Mouse (Mus musculus): Measurements from ENCODE around the gene Rpn2.
A peak's percentile ranks its signal among the peaks of the same experiment; 100 is the strongest.

The Rpn2 gene

DNA sequence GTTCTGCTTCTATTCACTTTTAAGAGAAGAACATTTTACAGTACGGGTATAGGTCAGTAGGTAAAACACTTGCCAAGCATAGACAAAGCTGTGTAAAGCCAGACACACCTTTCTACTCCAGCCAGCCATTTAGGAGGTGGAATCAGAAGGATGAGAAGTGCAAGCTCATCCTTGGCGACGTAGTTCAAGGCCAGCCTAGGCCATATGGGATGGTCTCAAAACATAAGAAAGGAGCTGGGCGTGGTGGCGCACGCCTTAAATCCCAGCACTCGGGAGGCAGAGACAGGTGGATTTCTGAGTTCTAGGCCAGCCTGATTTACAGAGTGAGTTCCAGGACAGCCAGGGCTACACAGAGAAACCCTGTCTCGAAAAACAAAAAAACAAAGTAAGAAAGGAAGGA lies 30.8 kb downstream of the Rpn2 start:
- DNase-seq (ENCODE audit: inconsistent age in 2 of 2, low spot score in 1 of 2), result no peak

DNA sequence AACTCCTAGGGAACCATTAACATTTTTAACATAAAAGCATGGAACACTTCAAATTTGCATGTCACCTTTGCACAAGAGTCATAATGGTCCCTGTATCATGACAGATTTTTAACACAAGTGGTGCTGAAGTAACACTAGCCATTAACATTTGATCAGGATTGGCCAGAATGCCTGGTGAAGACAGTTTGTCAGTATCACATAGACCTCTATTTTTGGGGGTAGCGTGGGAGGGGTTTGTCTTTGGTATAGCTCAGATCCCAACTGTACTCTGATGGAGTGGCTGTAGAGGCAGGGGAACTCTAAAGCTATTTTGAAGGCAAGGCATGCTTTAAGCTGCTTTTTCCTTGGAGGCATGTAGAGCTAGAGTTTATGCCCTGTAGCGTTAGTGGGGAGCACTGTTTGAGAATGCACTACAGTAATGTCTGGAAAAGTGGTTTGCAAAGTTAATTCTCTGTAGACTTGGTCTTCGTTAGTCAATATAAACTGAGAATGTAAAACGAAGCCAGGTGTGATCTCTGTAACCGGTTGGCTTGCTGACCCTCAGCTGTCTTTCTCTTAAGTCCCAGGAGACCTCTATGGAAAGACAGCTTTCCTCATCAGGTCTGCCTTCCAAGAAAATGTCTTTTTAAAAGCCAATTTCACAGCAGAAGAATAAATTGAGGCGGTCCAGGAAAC lies 32.3 kb downstream of the Rpn2 start:
- no peak for DNase-seq (ENCODE audit: inconsistent age in 2 of 2, low spot score in 1 of 2)

DNA sequence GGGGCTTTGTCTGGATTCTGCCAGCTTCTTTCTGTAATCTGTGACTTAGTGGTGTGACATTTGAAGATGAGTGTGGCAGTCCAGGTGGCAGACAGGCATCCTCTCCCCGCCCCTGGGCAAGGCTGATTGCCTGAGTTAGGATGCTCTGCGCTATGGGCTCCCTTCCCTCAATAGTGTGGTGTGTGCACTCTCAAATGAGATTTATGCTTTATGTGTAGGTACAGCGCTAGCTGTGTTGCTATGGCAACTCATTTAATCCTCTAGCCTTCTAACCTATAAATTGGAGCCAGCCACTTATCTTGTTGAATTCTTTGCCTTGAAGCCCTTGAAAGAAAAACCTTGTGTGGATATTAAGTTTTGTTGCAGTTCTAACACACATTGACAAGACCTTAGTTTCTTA lies 34.9 kb downstream of the Rpn2 start:
- no peak for DNase-seq (ENCODE audit: inconsistent age in 2 of 2, low spot score in 1 of 2)

DNA sequence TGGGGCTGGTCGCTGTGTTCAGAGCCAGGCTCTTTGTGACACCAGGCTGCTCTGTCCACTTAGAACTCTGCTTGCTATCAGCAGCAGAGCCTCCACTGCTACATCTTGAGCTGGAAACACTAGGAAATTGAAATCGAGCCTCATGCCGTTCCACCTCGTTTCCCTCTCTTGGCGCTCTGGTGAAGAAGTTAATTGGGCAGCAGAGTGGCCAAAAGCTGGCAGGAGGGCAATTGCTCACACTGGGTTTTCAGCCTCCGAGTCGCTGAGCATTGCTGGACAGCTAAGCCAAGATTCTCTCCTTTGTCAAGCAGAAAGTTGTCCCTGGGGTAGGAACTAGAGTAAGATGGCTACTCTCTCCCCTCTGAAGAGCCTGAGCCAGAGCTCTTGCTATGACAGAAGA lies 35.5 kb downstream of the Rpn2 start:
- no peak for DNase-seq (ENCODE audit: inconsistent age in 2 of 2, low spot score in 1 of 2)

DNA sequence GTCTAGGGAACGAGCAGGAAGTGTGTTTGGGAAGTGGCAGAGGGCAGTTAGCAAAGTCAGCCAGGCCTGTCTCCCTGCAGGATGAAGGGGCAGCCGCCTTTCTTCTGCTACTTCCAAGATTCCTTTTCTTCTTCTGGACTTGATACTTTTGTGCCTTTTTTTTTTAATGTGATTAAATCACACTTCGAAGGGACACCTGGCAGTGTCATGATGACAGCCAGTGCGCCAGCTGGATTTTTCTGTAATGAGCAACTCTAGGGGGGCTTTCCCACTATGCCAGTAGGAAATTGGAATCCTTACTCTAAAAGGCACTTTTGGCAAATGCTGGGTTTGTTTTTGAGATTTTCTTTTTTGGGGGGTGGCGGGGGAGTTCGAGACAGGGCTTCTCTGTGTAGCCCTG lies 36.7 kb downstream of the Rpn2 start:
- DNase-seq (ENCODE audit: inconsistent age in 2 of 2, low spot score in 1 of 2), result no peak

DNA sequence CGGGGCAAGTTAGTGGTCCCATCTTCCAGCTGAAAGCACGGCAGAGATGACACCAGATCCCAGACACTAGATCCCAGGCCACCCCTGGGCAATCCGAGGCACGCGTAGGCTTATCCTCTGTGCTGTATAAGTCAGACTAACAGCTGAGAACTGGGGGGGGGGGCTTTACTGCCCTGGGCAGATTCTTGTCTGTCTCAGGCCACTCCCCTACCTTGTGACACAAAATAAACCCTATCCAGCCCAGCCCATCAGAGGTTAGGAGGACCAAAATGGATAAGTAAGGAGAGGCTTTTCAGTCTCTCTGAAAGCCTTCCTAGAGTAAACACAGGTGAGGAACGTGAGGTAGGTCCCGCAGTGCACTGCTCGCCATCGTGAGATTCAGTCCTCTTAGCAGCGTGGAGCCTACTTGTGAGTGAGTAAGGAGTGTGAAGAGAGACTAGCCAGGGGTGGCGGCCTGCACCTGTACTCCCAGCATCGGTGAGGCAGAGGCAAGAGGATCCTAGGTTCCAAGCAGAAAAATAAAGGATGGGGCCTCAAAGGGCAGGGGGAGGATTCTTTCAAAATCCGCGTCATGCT lies 37.6 kb downstream of the Rpn2 start:
- no peak for DNase-seq (ENCODE audit: inconsistent age in 2 of 2, low spot score in 1 of 2)

DNA sequence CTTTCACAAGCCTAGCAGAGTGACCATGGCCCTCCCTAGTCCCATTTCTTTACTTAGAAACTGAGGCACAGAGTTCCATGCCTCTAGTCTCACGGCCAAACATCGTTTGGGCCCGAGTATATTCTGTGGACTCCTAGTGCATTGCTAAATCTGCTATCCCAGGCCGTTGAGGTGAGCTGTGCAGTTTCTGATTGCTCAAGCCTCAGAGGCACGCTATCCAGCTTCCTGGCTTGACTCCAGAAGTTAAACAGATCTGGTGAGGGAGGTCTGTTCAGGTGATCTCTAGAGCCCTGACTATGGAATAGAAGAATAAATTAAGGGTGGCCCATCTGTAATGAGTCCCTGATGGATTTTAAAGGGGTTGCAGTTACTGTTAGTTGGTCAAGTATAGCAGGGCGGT lies 38.4 kb downstream of the Rpn2 start:
- DNase-seq (ENCODE audit: inconsistent age in 2 of 2, low spot score in 1 of 2), result no peak

DNA sequence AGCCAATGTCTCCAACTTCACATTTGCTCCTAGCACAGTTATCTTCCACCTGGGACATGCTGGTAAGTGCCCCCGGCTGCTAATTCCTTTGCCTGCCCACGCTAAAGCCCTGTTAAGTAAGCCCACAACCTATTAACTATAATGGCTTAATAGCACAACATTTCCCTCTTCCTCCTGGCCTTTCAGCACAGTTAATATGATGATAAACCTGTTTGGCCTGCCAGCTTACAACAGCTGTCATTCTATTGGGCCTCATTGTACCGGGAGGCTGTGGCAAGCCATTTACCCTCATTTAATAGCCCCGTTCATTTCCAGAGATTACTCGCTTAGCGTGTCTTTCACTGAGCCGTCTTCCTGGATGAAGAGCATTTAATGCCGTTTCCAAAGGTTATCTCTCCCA lies 41.3 kb downstream of the Rpn2 start:
- peak in 1 of 2 experiments; percentile 34 for DNase-seq (ENCODE audit: inconsistent age in 2 of 2, low spot score in 1 of 2)

DNA sequence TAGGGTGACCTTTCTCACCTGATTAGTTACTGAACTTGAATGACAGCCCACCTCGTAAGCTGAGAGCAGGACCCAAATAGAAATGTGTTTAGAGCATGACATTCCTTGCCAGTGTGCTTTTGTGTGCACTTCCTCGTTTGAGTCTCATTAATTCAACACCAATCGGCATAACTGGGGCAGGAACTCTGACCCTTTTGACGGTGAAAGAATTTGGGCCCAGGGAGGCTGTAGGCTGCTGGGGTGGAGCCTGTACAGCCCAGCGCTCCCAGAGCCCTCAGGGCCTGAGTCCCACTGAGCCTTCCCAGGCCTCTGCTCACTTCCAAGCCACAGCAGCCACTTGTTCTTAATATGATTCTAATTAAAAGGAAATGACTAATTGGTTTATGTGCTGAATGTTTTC lies 42.1 kb downstream of the Rpn2 start:
- no peak for DNase-seq (ENCODE audit: inconsistent age in 2 of 2, low spot score in 1 of 2)

DNA sequence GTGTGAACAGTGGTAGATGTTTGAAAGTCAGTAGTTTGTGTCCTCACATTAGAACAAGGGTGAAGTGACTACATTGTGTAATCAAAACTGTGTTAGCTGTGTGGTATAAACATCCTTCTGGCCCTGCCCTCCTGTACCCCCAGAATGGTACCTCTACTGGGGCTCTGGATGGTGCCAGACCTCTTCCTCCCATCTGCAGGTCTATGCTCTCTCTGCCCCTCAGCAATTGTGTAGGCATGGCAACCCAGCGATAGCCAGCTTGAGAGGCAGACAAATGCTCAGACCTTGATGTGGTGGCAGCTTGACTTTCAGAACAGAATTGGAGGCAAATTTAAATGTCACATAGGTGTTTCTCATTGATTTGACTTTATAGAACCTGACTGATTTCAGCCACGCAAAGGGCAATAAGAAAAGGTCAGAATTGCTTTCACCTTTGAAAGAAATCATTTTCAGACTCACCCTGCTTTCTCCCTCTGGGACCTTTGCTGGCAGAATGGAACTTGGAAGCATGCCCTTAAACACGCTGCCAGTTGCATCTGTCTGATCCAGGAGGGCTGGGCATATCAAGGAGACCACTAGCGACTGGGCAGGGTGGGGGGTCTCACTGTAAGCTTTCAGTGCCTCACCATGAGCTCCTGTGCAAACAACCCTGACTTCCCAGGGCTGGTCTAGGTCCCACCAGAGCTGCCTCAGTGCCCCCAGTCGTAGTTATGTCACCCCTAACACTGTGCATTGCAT lies 43.4 kb downstream of the Rpn2 start:
- DNase-seq (ENCODE audit: inconsistent age in 2 of 2, low spot score in 1 of 2), result peak in 1 of 2 experiments; percentile 46

DNA sequence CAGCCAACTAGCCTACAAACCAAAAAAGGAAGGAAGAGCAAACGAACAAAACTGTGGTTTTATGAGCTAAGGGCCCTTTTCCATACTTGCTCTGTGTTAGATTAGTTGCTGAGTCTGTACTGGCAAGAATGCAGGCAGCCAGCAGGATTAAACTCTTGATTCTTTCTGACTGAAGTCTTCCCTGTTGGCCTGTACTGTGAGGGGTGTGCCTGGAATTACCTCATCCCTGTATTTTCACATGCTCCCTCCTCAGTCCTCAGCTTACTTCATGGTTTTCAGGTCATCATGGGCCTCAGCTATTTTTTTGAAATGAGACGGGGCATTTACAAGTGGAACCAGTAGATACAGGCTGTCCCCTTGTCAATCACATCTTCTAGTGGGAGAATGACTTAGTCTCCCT lies 46.4 kb downstream of the Rpn2 start:
- no peak for DNase-seq (ENCODE audit: inconsistent age in 2 of 2, low spot score in 1 of 2)

DNA sequence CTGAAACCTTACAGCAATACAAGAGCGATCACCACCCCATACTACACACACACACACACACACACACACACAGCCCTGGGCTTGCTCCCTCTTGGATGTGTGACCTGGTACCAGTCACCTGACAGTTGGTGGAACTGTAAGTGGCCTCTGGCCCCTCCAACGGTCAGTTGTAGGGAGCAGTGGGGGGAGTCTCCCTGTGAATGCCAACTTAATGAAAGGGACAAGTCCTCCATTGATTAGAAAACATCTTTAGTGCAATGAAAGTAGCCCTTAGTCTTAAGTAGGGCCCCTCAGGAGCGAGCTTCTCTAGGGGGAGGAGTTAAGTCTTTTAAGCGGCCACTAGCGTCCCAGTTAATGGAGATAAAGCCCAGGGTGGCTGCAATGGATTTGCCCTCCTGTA lies 49.3 kb downstream of the Rpn2 start:
- DNase-seq (ENCODE audit: inconsistent age in 2 of 2, low spot score in 1 of 2), result no peak

DNA sequence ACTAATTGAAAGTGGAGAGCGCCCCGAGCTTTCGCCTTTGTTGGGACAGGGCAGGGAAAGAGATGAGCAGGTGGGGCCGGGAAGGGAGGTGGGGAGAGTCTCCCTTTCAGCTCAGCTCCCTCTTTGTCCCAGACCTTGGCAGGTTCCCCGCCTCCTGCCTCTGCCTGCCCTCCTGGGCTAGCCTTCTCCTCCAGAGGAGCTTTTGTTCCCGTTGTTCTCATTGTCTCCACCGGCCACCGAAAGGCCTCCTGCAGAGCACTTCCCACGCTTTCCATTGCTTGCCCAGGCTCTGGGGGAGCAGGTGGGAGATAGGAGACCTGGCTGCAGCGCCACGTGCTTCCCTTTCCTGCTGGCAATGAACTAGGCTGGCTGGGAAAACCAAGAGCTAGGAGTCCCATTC lies 49.8 kb downstream of the Rpn2 start:
- DNase-seq (ENCODE audit: inconsistent age in 2 of 2, low spot score in 1 of 2), result no peak

DNA sequence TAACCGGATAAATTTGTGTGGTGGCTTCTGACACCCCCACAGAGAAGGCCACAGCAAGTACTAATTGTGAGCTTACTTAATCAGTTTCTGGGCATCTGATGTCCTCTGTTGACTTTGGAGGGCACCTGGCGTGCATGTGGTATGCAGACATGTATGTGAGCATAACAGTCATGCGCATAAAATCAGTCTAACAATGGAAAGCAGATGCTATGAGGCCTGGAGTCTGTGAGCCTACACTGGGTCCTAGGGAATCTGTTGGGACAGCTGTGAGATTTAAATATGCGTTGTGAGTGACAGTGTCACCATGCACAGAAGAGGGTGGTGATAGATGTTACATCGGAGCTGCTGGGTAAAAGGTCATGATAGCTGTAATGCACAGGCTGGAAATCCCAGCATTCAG lies 53.2 kb downstream of the Rpn2 start:
- DNase-seq (ENCODE audit: inconsistent age in 2 of 2, low spot score in 1 of 2), result no peak

DNA sequence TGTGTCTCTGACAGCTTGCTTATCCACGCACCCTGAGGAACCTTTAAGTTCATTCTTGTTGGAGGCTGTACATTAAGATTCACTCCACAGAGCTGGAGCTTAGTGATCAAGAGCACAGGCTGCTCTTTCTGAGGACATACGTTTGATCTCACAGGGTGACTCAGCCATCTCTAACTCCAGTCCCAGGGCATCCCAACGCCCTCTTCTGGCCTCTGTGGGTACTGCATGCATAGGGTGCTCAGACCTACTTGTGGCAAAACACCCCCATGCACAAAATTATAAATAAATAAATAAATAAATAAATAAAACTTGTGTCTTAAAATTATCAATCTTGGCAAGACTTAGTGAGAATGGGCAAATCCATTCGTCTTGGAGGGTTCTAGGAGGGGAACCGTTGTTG lies 59.8 kb downstream of the Rpn2 start:
- peak; percentile 73 to 88 for DNase-seq (ENCODE audit: inconsistent age in 2 of 2, low spot score in 1 of 2)

DNA sequence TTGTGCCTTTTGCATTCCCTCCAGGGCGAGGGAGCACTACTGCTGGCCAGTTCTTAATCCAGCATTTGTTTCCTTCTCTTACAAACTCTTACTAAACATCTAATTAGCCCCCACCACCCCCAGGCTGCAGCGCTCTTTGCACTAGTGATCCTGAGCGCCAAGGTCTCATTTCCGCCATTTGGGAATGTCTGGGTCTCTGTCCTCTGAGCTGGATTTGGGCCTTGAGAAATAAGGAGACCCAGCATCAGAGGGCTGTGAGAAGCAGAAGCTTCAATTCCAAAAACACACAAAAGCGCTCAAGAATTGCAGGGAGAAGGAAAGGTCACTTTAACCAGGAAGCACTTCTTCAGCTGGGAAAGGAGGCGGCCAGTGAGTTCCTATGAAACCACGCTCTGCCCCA lies 60.7 kb downstream of the Rpn2 start:
- no peak for DNase-seq (ENCODE audit: inconsistent age in 2 of 2, low spot score in 1 of 2)

DNA sequence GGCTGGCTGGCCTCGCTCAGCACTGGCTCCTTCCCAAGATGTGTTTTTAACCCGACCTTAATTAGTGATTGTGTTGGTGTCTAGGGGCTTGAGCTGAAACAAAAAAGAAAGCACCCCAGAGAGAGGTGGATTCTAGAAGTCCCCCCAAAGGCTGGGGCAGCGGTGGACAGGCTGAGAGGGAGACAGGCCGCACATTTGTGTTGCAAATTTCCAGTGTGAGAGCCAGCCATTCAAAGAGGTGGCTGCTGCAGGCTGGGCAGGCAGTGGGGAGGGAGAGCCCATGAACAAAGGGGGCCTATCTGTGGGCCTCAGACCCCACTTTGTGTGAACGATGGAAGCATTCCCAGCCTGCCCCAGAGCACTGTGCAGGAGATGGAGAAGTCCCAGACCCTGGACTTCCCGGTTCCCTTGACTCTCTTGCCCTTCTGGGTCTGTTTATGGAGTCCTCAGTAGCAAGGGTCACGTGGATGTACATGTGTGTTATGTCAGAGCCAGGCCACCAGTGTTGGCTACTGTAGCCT lies 61.5 kb downstream of the Rpn2 start:
- peak; percentile 14 to 33 for DNase-seq (ENCODE audit: inconsistent age in 2 of 2, low spot score in 1 of 2)

DNA sequence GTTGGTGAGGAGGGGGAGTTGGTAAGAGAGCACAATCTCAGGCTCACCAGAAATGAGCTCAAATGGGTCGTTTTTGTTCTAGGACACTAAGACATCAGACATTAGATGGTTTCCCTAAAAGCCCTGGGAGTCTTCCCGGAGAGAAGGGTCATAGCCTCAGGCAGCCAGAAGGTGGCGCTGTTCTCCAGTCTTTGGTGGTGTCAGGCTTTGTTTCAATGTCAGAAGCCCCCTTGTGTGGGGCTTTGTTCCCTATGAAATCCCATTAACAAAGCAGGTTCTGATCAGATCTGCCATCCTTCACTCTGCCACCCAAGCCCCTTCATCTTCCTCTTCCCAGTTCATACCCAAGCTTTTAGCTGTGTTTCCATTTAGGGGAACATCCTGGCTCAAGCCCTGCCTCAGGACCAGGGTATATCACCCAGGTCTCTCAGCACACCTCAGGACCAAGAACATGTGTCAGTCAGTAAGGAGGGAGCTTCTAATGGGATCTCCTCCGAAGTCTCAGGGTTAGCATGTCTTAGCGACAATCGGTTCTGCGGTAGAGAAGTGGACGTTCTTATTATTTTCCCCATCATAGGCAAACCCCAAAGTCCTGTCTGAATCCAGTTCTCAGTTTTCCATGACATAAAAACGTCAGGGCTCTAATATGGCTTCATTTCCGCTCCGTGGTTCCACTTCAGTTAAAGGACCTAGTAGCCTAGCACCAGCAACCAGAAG lies 62.9 kb downstream of the Rpn2 start:
- DNase-seq (ENCODE audit: inconsistent age in 2 of 2, low spot score in 1 of 2), result peak; percentile 44 to 84

DNA sequence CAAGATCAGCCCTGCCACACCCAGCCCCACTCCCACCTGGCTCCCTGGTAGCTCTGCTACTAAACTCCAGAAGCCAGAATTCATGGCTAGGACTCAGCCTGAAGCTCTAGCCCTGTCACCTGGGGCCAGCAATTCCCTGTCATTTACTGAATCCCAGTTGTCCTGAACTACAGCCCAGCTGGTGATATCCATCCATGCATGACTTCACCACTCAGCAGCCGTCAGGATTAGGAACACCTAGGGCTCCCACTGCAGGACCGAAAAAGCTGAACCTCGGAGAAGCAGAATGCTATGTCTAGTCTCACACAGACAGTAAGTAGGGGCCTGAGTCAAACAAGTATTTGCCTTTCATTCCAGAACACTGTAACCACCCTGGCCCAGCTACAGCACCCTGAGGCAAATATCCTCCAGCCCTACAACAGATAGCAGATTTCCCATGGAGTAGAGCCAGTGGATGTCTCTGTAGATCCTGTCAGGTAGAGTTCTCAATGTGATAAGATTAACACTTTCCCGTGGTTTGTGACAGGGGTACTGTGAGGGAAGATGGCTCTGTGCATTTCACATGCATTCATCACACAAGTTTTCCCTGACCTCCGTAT lies 63.6 kb downstream of the Rpn2 start:
- DNase-seq (ENCODE audit: inconsistent age in 2 of 2, low spot score in 1 of 2), result no peak

DNA sequence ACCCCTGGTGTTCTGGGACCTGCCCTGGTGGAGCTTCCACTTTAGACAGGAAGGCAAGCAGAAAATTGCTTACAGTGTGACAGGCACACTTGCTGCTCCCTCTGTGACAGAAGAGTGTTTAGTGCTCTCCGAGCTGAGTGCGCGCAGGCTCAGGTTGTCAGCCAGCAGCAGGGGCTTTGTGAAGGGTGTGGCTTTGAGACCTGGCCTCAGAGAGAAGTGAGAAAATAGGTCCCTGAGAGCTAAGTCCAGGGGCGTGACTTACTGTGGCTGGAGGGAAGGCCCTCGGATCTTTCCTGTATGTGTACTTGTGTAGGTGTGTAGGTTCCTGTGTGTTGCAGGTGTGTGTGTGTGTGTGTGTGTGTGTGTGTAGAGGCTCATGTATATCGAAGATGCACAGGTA lies 64.5 kb downstream of the Rpn2 start:
- DNase-seq (ENCODE audit: inconsistent age in 2 of 2, low spot score in 1 of 2), result no peak

Measured in adrenal gland, adult (tissue).